Mouse (Mus musculus) cerebellum, adult 9-11 months (tissue): ENCODE results near the gene Birc2.

Source experiments
- DNase-seq: peaks from one replicate; pipeline ENCODE4 v3.0.0; 2022

Gene Birc2

DNA sequence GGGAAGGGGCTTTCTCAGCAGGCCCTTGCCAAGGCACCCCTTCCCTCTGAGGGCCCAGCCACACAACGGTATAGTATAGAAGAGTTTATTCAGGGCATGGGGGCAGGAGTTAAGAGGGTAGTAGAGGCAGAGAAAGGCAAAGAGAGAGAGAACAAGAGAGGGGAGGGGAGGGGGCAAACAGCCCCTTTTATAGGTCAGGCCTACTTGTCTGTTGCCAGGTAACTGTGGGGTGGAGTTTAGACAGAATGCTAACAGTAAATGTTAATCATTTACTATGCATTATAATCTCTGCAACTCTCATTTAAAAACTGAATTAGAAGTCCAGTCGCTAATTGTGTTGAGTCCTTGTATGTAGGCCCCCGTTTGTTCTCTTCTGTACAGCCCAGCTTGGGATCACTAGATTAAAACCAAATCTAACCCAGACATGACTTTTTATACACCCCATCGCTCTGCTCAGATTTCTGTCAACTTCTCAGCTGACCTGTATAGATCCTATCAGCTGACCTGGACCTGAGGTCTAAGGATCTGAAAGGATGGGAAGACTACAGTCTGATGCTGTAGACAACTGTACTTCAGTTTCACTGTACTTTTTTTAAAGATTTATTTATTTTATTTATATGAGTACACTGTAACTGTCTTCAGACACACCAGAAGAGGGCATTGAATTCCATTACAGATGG is 8.5 kb upstream of the Birc2 start:
- DNase-seq: no peak

DNA sequence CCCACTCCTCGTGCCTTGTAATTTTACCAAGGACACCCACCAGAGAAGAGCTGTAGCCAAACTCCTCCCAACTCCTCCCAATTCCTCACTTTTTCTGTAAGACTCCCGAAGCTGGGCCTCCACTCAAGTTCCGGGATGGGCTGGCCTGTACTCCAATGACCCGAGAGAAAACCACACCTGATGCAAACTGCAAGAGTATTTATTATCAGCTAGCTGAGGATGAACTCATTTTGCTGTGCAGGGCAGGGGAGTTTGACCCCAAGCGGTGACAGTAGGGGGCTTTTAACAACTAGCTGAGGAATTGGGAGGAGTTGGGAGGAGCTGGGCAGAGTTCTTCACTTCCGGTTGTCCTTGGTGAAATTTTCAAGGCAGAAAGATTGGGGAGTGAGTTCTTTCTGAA is 4.4 kb upstream of the Birc2 start:
- no peak for DNase-seq

DNA sequence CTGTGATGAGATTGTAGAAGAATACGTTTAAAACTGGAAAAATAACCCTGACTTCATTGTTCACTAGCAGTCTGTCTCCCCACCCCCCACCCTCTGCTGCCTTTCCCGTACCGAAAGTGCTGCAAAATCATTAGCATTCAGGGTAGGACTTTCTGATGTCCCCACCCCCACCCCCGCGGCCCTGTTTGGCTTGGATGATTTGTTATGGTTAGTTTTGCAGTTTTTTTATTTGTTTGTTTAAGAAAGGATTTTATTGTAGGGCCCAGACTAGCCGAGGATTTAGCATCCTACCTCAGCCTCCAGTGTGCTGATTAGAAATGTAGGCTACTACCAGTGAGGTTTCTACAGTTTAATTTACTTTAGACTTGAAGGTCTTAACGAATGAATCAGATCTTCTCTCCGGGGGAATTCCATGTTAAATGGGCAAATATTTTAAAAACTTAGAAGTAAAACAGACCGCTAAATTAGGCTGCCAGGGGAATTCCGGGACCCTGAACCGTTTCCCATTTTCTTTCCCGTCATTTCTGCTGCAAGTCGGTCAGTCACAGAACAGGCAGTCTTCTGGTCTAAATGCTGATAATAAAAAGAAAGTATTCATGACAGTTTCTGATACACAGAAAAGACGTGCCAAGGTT is 1.1 kb upstream of the Birc2 start:
- DNase-seq: peak; percentile 30

DNA sequence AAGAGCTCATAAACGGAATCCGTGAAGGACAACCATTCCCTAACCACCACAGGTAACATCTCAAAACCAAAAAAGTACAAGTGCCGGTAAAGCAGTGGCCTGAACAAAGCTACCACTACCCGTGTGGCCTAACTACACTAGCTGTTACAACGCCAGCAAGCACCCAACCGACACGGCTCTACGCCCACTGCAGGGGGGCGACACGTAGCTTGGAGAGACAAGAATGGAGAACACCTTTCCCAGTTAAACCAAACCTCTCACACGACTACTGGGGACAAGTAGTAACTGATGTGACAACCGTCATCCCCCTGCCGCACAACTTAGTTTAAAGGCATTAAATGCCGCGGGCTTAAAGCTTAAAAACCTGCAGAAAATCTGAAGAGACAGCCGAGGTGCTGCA is 533 bp downstream of the Birc2 start:
- peak; percentile 70 for DNase-seq

DNA sequence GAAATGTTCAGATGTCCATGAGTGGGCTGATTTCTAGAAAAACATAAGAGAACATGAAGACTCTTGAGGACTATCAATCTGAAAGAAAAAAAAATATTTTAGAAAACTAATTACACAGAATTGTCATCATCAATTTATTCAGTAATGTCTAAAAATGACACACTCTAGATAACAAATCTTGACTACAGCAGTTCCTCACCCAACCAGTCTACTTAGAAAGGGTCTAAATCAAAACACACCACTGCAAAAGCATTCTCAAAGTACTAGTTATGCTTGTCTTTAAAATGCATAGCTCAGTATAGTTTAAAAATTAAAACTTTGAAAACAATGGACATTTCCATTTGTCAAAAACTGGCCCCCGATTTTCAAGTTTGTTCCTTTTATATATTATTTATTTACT is 1.6 kb downstream of the Birc2 start:
- no peak for DNase-seq

- no peak for DNase-seq
Measured at GRCm38 (mm10) chr9:7833421-7833820, 3.4 kb downstream of the Birc2 start.

- DNase-seq: no peak
Measured at GRCm38 (mm10) chr9:7829531-7830528, 7.0 kb downstream of the Birc2 start.

GRCm38 (mm10) chr9:7828706-7829105 is 8.2 kb downstream of the Birc2 start:
- DNase-seq: no peak

DNA sequence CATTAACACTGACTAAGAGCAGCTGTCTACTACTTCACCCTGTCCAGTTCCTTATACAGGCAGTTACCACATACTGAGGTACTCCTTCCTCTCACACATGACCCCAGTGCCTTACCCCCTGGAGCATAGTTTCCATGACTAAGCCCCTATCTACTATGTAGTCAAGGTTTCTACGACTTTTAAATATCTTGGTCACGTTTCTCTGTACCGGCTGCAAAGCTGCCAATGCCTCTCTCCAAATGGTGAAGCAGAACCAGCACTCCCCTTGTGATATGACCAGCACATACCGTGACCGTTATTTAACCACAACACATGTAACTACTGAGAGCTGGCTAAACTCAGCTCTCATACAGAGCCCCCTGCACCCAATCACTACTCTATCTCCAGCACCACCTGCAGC is 11.9 kb downstream of the Birc2 start:
- DNase-seq: no peak

DNA sequence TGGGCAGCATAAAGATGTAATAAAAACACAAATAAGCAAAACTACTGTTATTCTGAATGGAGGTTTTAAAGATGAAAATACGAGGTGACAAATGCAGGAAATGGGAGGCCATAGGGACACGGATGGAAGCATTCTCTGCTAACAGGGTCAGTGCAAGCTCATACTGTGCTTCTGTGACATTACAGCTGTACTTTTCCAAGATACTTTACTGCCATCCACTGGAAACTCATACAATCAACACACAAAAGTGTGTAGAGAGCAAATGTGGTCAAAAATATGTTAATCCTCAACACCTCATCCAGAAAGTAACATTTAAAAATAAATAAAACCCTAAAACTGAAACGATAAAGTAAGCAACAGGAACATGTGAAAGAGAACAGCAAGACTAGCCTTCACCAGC is 14.1 kb downstream of the Birc2 start:
- no peak for DNase-seq

- no peak for DNase-seq
Measured at GRCm38 (mm10) chr9:7805101-7805506, 31.8 kb downstream of the Birc2 start.

GRCm38 (mm10) chr9:7798555-7798954 is 38.3 kb downstream of the Birc2 start:
- no peak for DNase-seq

- no peak for DNase-seq
Measured at GRCm38 (mm10) chr9:7797542-7797941, 39.3 kb downstream of the Birc2 start.

- no peak for DNase-seq
Measured at GRCm38 (mm10) chr9:7796129-7796864, 40.6 kb downstream of the Birc2 start.

DNA sequence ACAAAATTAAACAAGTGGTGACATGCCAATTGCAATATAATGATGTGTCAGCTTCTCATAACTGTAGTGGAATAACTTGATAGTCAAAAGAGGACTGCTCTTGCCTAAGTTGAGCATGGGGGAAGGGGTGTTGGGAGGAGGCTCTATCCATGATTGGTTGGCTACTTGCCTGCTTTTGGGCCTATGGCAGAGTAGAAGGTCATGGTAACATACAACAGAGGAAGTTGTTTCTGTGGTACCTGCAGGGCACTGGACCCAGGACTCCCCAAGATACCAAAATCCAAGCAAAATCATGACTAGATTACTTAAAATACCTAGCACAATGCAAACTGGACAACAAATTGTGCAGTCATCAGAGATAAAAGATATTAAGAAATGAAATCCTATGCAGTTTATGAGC is 41.3 kb downstream of the Birc2 start:
- no peak for DNase-seq

GRCm38 (mm10) chr9:7793561-7793960 is 43.3 kb downstream of the Birc2 start:
- no peak for DNase-seq

GRCm38 (mm10) chr9:7790580-7791084 is 46.2 kb downstream of the Birc2 start:
- DNase-seq: no peak

DNA sequence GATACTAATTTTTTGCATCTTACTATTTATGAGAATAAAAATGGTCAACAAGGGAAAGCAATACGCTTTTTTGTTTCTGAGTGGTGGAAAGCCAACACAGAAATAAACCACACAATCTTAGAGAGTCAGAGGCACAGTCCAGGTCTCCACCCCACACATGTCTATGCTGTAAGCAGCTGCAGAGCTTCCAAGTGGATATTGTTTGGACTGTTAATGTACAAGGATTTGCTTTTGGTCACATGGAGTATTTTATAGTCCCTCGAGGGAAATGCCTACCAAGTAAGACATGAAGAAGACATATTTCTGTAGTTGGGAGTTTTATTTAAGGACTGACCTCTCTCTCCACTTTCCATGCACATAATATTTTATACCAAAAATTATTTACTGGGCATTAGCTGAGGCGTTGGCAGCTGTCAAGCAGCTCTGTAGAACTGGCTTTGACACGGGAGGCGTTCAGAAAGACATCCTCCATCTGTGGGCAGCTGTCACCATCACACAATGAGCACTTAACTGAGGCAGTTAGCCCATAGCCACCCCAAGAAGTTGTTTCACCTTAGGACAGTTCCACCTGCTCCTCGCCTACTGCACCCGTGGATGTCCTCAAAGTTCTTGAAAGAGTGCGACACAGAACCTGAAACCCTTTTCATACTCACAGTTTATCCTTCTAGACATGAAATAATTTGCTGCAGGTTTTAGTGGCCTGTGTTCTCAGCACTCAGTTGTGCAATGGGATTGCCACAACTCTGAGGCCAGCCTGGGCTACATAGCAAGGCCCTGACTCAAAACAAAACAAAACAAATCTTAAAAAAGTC is 46.9 kb downstream of the Birc2 start:
- DNase-seq: no peak

DNA sequence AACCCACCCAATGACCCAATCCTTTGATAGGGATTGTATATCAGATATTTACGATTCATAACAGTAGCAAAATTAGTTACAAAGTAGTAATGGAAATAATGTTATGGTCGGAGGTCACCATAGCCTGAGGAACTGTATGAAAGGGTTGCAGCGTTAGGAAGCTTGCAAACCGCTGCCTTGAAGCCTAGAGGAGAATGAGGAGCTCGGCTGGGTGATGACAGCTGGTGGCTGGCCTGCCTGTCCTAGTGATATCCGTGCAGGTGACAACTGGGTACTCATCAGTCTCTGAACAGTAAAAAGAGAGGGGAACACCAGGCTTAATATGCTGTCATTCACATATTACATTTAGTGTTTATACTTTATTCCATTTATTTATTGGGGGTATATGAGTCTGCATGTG is 48.5 kb downstream of the Birc2 start:
- no peak for DNase-seq

DNA sequence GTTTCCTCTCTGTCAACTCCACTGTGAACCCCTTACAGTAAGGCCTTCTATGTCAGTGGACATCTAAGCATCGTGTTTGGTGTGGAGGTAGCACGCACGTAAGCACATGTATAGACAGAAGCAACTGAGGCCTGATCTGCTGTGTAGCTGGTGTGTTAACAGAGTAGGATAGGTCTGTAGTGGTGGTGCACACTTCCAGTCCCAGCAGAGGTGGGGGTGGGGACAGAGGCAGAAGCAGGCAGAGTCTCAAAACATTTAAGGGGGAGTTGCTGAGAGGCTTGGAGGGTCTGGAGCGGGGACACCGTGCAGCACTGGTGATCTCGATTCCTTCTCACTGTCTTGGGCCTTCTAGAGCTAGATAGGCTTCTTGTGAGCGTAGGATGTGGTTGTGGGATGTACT is 50.8 kb downstream of the Birc2 start:
- DNase-seq: no peak

- DNase-seq: no peak
Measured at GRCm38 (mm10) chr9:7785396-7785795, 51.5 kb downstream of the Birc2 start.

- DNase-seq: no peak
Measured at GRCm38 (mm10) chr9:7784615-7785012, 52.2 kb downstream of the Birc2 start.
